In the genomic region with DNA sequence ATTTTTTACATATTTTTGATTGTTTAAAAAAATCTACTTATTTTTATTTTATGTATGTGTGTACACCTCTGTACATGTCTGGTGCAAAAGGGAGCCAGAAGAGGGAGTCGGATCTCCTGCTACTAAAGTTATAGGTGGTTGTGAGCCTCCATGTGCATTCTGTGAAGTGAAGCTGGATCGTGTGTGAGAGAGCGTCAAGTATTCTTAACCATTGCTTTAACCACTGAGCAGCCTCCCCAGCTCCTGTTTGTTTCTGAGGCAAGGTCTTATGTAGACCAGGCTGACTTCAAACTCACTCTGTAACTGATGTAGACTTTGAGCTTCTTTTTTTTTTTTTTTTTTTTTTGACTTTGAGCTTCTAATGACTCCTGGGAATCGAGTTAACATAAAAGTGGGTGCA, we compare ENCODE assay signal across 17 mouse cellular contexts. TPM values are rescaled to one million over a fixed set of nuclear protein-coding genes. Genes with fewer than 3 reads are reported as not detected.
A peak's percentile ranks its signal among the peaks of the same experiment; 100 is the strongest.
DNase-seq lines count a peak whose midpoint lies in the region; ATAC-seq and TF ChIP-seq lines count a peak whose summit lies in the region.
"Had no signal": no experiment of that assay in that cellular context is flagged by ENCODE, and none has a peak within 500 bp of the region (broad histone marks: within the 10 kb centered on the region; RNA-seq: fewer than 3 reads in every experiment).

No protein-coding gene starts in this region.

- DNase-seq in heart, adult 18-20 months, result no peak
- DNase-seq in lung, postnatal 4 days, result no peak
- no peak for DNase-seq in G1E (ENCODE audit: low spot score)
- DNase-seq in right cerebral cortex, postnatal 4 days, result no peak
- no peak for DNase-seq in B cell, adult 2 months
- DNase-seq: gastrocnemius, adult 2 months; kidney, postnatal 25 days; lung, postnatal 36 days had no signal

- WGBS in heart, embryonic 11.5 days (ENCODE audit: insufficient replicate concordance), result 76% methylated on average over 4 of the region's 4 CpGs
- WGBS in lung, embryonic 16.5 days, result 64% methylated on average over 4 of the region's 4 CpGs
- WGBS in liver, embryonic 15.5 days (ENCODE audit: insufficient replicate concordance), result 36% methylated on average over 4 of the region's 4 CpGs

- H3K4me2 ChIP-seq in heart, embryonic 11.5 days, result peak overlapping the region; percentile 24
- 0 out of 2 replicates have a peak overlapping the region, but pooled peaks have one; percentile 18 for H3K4me2 ChIP-seq in lung, embryonic 16.5 days (ENCODE audit: low read depth, low read length)
- peak overlapping the region; percentile 91 for H3K4me2 ChIP-seq in liver, embryonic 15.5 days

- no peaks in the 10 kb centered on the region for H3K27me3 ChIP-seq in heart, embryonic 11.5 days (ENCODE audit: control insufficient read depth, insufficient read depth, low read length)
- H3K27me3 ChIP-seq in lung, embryonic 16.5 days (ENCODE audit: control insufficient read depth, insufficient read depth, low read depth, low read length), result no peaks in the 10 kb centered on the region
- no peaks in the 10 kb centered on the region for H3K27me3 ChIP-seq in G1E (ENCODE audit: insufficient read depth, low read length)
- no peaks in the 10 kb centered on the region for H3K27me3 ChIP-seq in liver, embryonic 15.5 days

- no peak overlapping the region for H3K4me3 ChIP-seq in heart, embryonic 11.5 days (ENCODE audit: low read depth, low read length)
- H3K4me3 ChIP-seq in lung, embryonic 16.5 days (ENCODE audit: low read length), result no peak overlapping the region
- peak overlapping the region; percentile 58; the same call in 1 of the 2 replicates for H3K4me3 ChIP-seq in G1E (ENCODE audit: low read depth, low read length)
- peak overlapping the region; percentile 85 for H3K4me3 ChIP-seq in liver, embryonic 15.5 days (replicated peaks)

- no peak for TF ChIP-seq CTCF in G1E (IDR thresholded peaks at IDR 0.05; ENCODE audit: low read depth, low read length)

- peaks cover 8% of the 10 kb centered on the region for H3K4me1 ChIP-seq in heart, embryonic 11.5 days (ENCODE audit: control insufficient read depth, insufficient read depth, low read length)
- H3K4me1 ChIP-seq in lung, embryonic 16.5 days (replicated peaks; ENCODE audit: control insufficient read depth, insufficient read depth, low read length), result peaks cover 16% of the 10 kb centered on the region
- H3K4me1 ChIP-seq in G1E (ENCODE audit: insufficient read depth, low read depth, low read length), result peaks cover 44% of the 10 kb centered on the region
- H3K4me1 ChIP-seq in liver, embryonic 15.5 days (replicated peaks), result peaks cover 53% of the 10 kb centered on the region

- H3K9ac ChIP-seq in heart, embryonic 11.5 days (ENCODE audit: low read depth, low read length), result no peak overlapping the region
- H3K9ac ChIP-seq in lung, embryonic 16.5 days (ENCODE audit: low read length), result no peak overlapping the region
- peak overlapping the region; percentile 9; the same call in 1 of the 2 replicates for H3K9ac ChIP-seq in liver, embryonic 15.5 days

- no peak for ATAC-seq in heart, embryonic 11.5 days (replicated peaks; ENCODE audit: insufficient number of reproducible peaks, low FRiP score, low TSS enrichment)
- ATAC-seq in lung, embryonic 16.5 days (ENCODE audit: low read depth), result no peak
- no peak for ATAC-seq in G1E (ENCODE audit: extremely low read depth, insufficient number of reproducible peaks, low FRiP score, poor library complexity, severe bottlenecking)
- no peak for ATAC-seq in liver, embryonic 15.5 days (ENCODE audit: insufficient read depth)

- peaks cover 5% of the 10 kb centered on the region for H3K36me3 ChIP-seq in heart, embryonic 11.5 days (ENCODE audit: control insufficient read depth, insufficient read depth, low read length)
- peaks cover 5% of the 10 kb centered on the region; the same call in 1 of the 2 replicates for H3K36me3 ChIP-seq in lung, embryonic 16.5 days (ENCODE audit: control insufficient read depth, insufficient read depth, low read length)
- H3K36me3 ChIP-seq in G1E (replicated peaks), result peaks cover 46% of the 10 kb centered on the region
- peaks cover 32% of the 10 kb centered on the region for H3K36me3 ChIP-seq in liver, embryonic 15.5 days (replicated peaks)

- H3K9me3 ChIP-seq in heart, embryonic 11.5 days (replicated peaks; ENCODE audit: control insufficient read depth, low read length), result no peaks in the 10 kb centered on the region
- no peaks in the 10 kb centered on the region for H3K9me3 ChIP-seq in lung, embryonic 16.5 days (ENCODE audit: control insufficient read depth, low read length)
- no peaks in the 10 kb centered on the region for H3K9me3 ChIP-seq in G1E (replicated peaks)
- H3K9me3 ChIP-seq in liver, embryonic 15.5 days (replicated peaks), result no peaks in the 10 kb centered on the region

- no peak overlapping the region for H3K27ac ChIP-seq in heart, embryonic 11.5 days (ENCODE audit: low read depth, low read length)
- no peak overlapping the region for H3K27ac ChIP-seq in lung, embryonic 16.5 days (ENCODE audit: low read length)
- 0 out of 2 replicates have a peak overlapping the region, but pooled peaks have one; percentile 33 for H3K27ac ChIP-seq in liver, embryonic 15.5 days (replicated peaks)

RNA-seq across cellular contexts. Expression of a gene that starts 16.2 kb away (rescaled TPM):
- 23.8 TPM in 2 replicates for polyA plus RNA-seq in heart, embryonic 11.5 days (2014; fragmentation: Nextera tagmentation; extraction: Ambion mirVana)
- total RNA-seq in heart, adult 18-20 months (2021), result 10 to 100 TPM; 25.1 to 29.0 TPM
- polyA plus RNA-seq in lung, embryonic 16.5 days (2015; fragmentation: Nextera tagmentation; extraction: Ambion mirVana), result 21.6 and 22.7 TPM in 2 replicates
- total RNA-seq in G1E (2014; fragmentation: Nextera tagmentation) (38.2 and 57.9 TPM in 2 replicates), G1E (2017) (5.4 and 6.1 TPM in 2 replicates)
- polyA plus RNA-seq in G1E (2012), result 45.4 and 60.0 TPM in 2 replicates
- 10.3 and 11.8 TPM in 2 replicates for polyA plus RNA-seq in liver, embryonic 15.5 days (2015; fragmentation: Nextera tagmentation; extraction: Ambion mirVana)

RNA-seq across cellular contexts. Expression of a gene that starts 29.8 kb away (rescaled TPM):
- 80.9 and 81.0 TPM in 2 replicates for polyA plus RNA-seq in heart, embryonic 11.5 days (2014; fragmentation: Nextera tagmentation; extraction: Ambion mirVana)
- total RNA-seq in heart, adult 18-20 months (2021), result 10 to 100 TPM; 24.6 to 25.3 TPM
- polyA plus RNA-seq in lung, embryonic 16.5 days (2015; fragmentation: Nextera tagmentation; extraction: Ambion mirVana), result 72.0 and 77.0 TPM in 2 replicates
- total RNA-seq in G1E (2014; fragmentation: Nextera tagmentation) (49.8 and 50.1 TPM in 2 replicates), G1E (2017) (114 and 154 TPM in 2 replicates)
- 10.1 and 12.4 TPM in 2 replicates for polyA plus RNA-seq in G1E (2012)
- polyA plus RNA-seq in liver, embryonic 15.5 days (2015; fragmentation: Nextera tagmentation; extraction: Ambion mirVana), result 50.2 and 51.8 TPM in 2 replicates

RNA-seq across cellular contexts. Expression of a gene that starts 29.9 kb away (rescaled TPM):
- 193 and 203 TPM in 2 replicates for polyA plus RNA-seq in heart, embryonic 11.5 days (2014; fragmentation: Nextera tagmentation; extraction: Ambion mirVana)
- total RNA-seq in heart, adult 18-20 months (2021), result 10 to 100 TPM; 47.3 to 53.5 TPM
- 260 and 272 TPM in 2 replicates for polyA plus RNA-seq in lung, embryonic 16.5 days (2015; fragmentation: Nextera tagmentation; extraction: Ambion mirVana)
- total RNA-seq in G1E (2014; fragmentation: Nextera tagmentation) (181 TPM in 2 replicates), G1E (2017) (269 and 279 TPM in 2 replicates)
- polyA plus RNA-seq in G1E (2012), result 80.5 and 283 TPM in 2 replicates
- polyA plus RNA-seq in liver, embryonic 15.5 days (2015; fragmentation: Nextera tagmentation; extraction: Ambion mirVana), result 146 and 148 TPM in 2 replicates

RNA-seq across cellular contexts. Expression of a gene that starts 37.1 kb away (rescaled TPM):
- not detected in 2 replicates for polyA plus RNA-seq in heart, embryonic 11.5 days (2014; fragmentation: Nextera tagmentation; extraction: Ambion mirVana)
- not detected for total RNA-seq in heart, adult 18-20 months (2021)
- not detected in 2 replicates for polyA plus RNA-seq in lung, embryonic 16.5 days (2015; fragmentation: Nextera tagmentation; extraction: Ambion mirVana)
- total RNA-seq in G1E (2014; fragmentation: Nextera tagmentation) (not detected in 2 replicates), G1E (2017) (not detected in 2 replicates)
- not detected in 2 replicates for polyA plus RNA-seq in G1E (2012)
- not detected in 2 replicates for polyA plus RNA-seq in liver, embryonic 15.5 days (2015; fragmentation: Nextera tagmentation; extraction: Ambion mirVana)
- total RNA-seq: adrenal gland, postnatal 4 days; common myeloid progenitor, adult 5-6 weeks; gastrocnemius, adult 2 months; layer of hippocampus, postnatal 25 days; monocyte, adult 5-6 weeks; neutrophil, adult 5-6 weeks had no signal
- polyA plus RNA-seq: limb, embryonic 11.5 days had no signal

RNA-seq across cellular contexts. Expression of a gene that starts 41.5 kb away (rescaled TPM):
- polyA plus RNA-seq in heart, embryonic 11.5 days (2014; fragmentation: Nextera tagmentation; extraction: Ambion mirVana), result not detected in 2 replicates
- not detected for total RNA-seq in heart, adult 18-20 months (2021)
- polyA plus RNA-seq in lung, embryonic 16.5 days (2015; fragmentation: Nextera tagmentation; extraction: Ambion mirVana), result not detected in 2 replicates
- total RNA-seq in G1E (2014; fragmentation: Nextera tagmentation) (not detected in 2 replicates), G1E (2017) (0.16 TPM in 1 of 2 replicates, not detected in the other)
- polyA plus RNA-seq in G1E (2012), result not detected in 2 replicates
- polyA plus RNA-seq in liver, embryonic 15.5 days (2015; fragmentation: Nextera tagmentation; extraction: Ambion mirVana), result not detected in 2 replicates
- total RNA-seq: adrenal gland, postnatal 4 days; common myeloid progenitor, adult 5-6 weeks; gastrocnemius, adult 2 months; layer of hippocampus, postnatal 25 days; monocyte, adult 5-6 weeks; neutrophil, adult 5-6 weeks had no signal
- polyA plus RNA-seq: limb, embryonic 11.5 days had no signal

Comparison
In these comparisons a context has a peak if more than half of its experiments do, and no peak if none do; other contexts are left out.
1. H3K4me2 ChIP-seq: peak in every context shown above with its lines; median percentile 91 in liver, embryonic 15.5 days; 24 in heart, embryonic 11.5 days; 18 in lung, embryonic 16.5 days.
2. H3K4me3 ChIP-seq: peak in G1E (single experiment) and liver, embryonic 15.5 days (single experiment); none in heart, embryonic 11.5 days (single experiment) and lung, embryonic 16.5 days (single experiment).